Mouse (Mus musculus) thymus, postnatal 25 days (tissue): ENCODE data around the gene Stag3.

Experiments used
- DNase-seq: peaks from one replicate; pipeline ENCODE4 v3.0.0; 2022

Stag3 gene

DNA sequence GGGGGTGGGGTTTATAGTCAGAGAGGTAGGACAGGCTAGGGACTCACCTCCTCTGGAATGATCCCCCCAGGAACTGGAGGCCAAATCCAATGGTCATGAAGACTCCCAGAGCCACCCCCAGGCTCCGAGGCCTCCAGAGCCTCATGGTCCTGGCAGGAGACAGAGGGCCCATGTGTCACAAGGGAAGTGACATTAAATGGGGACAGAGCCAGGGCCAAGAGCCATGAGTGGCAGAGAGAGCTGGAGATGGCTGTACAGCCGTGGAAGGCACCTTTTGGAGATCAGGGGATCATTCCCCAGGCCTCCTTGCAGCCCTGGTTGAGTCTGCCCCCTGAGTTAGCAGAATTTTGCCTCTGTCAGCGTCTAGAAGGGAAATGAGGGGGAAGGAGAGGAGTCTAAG is 8.8 kb upstream of the Stag3 start:
- no peak for DNase-seq

DNA sequence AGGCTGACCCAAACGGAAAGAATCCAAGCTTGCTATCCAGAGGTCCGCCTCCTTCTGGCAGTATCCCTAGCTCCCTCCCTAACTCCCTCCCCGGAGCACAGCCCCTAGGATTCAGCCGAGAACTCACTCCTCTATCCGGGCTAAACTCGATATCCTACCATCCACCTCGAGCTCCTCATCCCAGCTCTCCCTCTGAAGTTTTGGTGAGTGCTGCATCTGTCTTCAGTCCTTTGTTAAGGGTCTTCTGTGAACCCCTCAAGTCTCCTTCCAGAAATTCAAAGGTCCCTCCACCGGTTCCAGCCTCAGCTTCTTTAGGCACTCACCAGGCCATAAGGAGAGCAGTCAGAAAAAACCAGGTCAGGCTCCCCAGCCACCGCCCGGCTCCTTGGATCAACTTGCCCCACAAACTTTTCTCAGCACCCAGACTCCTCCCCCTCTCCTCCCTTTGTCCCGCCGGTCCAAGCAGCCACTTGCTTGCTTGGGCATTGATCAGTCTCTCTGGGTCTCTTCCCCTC is 7.6 kb upstream of the Stag3 start, which contains the start of gene Gal3st4:
Gene Gal3st4, minus strand, starts transcription at position 432 of the 515 bp plus-strand sequence.
- no peak for DNase-seq

DNA sequence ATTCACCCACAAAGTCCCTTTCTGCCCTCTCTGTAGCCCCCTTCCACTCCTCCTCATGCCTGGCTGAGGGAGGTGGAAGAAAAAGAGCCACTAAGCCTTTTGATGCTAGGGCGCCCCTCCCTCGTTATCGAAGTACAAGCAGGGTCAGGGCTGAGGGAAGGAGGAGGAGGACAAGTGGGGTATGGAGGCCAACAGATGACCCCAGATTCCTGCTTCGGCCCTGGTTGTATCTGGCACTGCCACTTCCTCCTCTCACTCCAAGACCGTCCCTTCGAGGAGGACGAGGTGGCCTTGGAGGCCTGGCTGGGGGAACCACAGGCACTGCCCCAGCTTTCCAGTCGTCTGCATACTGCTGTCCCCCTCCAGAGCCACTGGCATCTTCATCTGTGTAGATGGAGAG is 5.9 kb upstream of the Stag3 start:
- DNase-seq = no peak

DNA sequence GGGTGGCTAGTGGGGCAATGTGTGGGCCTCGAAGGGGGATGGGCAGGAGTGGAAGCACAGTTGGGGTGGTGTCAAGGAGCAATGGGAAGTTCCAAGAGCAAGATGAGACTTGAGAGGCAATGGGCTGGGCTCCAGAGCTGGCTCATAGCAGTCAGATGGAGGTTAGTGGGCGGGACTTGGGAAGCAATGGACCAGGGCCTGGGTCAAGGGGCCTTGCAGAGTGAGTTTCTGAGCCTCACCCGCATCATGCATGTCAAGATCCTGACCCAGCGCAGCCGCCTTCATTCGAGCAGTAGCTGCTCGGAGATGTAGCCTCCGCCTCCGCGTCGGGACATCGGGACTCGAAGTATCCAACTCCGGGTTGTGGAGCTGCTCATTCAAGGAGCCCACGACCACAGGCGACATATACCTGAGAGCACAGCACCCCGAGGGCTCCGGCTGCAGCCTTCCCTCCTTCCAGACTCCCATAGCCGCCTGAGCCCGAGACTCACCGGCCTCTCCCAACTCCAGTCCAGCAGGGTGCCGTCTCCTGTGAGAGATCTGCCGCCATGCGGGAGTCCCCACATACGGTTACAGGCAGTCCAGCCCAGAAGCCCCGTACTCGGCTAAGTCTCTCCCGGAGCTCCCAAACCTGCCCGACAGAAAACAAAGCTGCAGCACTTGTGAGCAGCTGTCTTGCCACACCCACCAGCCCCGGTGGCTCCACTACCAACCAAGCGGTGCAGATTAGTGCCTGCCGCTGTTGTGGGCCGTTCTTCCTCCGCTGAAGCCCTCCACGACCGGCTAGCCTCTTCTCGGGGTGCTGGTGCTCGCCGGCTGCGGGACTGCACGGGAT is 4.6 kb upstream of the Stag3 start:
- no peak for DNase-seq

DNA sequence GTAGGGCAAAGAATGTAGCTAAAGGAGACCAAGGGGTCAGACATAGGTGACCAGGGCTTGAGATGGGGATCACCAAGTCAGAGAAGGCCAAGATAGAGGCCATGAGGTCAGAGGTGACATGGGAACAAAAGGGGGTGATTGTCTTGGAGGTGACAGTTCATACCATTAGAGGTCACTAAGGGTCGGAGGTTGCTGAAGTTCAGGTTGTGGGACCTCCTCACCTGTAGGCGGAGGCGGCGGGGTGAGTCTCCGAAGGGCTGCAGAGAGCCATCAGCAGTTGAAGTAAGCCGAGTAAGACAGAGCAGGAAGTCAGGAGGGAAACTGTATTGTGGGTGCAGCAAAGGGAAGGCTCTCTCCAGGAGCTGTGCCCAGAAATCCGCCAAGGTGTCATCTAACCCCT is 2.0 kb upstream of the Stag3 start:
- no peak for DNase-seq

DNA sequence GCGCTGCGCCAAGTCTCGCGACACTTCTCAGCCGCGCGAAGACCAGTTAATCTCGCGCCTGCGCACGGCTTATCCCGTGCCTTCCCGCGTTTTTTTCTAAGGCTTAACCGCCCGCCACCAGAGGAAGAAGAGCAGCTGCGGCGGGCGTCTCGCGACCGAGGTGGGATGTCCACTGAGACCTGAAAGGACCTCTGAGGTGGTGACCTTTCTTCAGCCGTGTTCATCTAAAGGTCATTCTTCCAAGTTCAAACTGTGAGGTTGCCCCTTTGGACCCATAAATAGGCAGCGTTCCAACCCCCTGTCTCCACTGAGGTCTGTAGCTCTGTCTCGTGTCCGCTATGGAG is 357 bp downstream of the Stag3 start:
- no peak for DNase-seq

DNA sequence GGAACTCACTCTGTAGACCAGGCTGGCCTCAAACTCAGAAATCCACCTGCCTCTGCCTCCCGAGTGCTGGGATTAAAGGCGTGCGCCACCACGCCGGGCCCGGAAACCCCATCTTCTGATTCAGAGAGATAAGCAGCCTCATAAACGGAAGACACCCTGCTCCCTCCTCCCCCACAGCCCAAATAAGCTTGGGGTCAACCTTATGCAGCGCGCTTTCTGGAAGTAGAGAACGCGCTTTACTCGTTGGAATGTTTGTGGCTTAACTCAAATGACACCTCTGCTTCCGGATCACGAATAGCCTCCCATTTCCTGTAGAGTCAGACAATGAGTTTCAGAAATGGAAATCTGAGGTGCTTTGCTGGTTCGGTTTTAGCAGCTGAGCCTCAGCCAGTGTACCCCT is 789 bp downstream of the Stag3 start:
- no peak for DNase-seq

DNA sequence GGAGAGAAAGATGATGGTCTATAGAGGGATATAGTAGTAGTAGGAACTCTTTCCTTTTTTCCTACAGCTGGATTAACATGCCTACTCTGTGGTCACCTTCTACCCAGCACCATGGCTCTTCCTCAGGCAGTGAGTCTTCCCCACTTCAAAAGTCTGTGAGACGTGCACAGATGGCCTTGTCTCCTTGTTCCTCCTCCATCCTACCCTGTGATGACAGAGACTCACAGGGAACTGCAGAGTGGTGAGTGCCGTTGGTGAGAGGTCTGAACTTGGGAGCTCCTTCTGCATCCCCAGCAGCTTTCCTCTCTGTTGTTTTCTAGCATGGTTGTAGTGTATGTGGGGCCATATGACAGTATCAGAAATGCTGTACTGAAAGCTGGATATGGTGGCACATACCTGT is 1.8 kb downstream of the Stag3 start:
- no peak for DNase-seq

DNA sequence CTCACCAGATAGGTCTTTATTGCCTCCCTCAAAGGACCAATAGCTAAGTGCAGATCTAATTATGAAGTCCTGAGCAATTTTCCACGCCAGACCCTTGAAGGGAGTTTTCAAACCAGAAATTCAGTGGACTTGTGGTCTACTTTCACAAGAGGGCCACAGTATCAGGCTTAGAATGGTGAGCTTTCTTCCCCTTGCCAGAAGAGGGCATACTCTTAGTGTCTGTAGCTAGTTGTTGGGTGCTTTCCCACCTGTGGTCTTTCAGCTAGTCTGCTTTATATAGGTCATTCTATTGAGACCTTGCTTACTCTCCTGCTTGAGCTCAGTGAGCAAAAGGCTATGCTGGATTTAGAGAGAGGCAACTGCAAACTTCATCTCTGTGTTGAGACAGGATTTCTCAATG is 3.5 kb downstream of the Stag3 start:
- DNase-seq = no peak

DNA sequence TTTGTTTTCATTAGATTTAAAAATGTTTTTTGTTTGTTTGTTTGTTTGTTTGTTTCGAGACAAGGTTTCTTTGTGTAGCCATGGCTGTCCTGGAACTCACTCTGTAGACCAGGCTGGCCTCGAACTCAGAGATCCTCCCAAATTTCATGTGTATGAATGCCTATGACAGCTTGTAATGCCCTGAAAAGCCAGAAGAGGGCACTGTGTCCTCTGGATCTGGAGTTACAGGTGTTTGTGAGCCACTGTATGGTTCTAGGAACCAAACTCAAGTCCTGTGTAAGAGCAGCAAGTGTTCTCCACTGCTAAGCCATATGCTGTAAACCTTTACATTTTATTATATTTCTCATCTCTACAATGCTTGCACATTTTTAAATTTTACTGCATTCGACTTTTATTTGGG is 7.8 kb downstream of the Stag3 start:
- DNase-seq = peak; percentile 35

DNA sequence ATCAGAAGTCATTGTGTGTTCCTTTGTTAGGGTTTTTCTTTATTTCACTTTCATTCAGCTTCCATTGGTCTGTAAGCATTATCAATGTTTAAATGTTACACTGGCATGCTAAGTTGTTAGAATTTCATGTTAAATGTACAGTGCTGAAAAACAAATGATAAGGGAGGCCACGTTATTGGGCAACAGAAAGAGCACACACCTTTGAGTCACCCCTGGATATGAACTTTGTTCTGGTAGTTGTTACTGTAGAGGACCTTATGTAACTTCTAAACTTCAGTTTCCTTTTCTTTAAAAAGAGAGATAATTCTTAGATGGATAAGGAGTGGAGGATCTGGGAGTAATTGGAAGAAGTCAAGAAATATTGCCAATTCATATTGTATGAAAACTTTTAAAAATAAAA is 11.6 kb downstream of the Stag3 start:
- no peak for DNase-seq

DNA sequence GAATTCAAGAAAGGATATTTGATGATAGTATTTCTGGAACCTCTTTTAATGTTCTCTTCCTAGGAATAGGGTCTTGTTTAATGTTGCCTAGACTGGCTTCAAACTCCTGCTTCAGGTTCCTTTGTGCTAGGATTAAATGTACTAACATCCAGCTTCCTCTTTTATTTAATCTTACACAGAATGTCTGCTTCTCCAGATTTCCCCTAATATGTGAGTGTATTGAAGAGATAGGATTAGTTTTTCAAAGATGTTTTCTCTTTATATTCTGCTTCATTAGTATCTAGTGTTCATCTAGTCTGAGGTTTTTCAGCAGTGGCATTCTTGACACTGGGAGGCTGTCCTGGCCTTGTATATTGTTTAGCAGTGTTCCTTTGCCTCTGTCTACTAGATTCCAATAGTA is 14.1 kb downstream of the Stag3 start:
- DNase-seq = no peak

DNA sequence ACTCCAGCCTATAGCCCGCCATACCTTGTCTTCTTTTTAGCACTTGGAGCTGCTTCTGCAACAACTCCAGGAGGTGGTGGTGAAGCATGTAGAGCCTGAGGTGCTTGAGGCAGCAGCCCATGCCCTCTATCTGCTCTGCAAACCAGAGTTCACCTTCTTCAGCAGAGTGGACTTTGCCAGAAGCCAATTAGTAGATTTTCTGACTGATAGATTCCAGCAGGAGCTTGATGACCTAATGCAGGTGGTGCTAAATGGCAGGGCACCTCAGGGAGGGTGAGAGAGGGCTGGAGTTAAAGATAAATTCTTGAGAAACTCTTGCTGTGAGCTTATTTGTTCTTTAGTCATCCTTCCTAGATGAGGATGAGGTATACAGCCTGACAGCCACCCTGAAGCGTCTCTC is 19.6 kb downstream of the Stag3 start:
- no peak for DNase-seq

DNA sequence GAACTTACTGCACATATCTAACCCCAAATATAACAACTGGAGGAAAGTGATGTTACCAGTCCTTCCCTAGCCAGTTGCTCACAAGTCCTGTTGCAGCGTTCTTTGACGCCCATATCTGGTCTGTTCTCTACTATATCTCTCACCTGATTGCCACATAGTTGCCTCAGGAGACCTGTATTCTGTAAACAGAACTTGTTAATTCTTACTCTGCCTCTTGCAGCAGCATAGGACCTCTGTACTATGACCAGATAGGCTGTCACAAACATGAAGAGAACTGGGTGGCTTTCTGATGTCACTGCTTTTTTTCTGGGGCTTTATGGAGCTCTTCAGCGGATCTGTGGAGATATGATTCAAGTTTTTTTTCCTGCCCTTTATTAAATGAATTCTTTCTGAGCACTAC is 32.8 kb downstream of the Stag3 start:
- DNase-seq = no peak

DNA sequence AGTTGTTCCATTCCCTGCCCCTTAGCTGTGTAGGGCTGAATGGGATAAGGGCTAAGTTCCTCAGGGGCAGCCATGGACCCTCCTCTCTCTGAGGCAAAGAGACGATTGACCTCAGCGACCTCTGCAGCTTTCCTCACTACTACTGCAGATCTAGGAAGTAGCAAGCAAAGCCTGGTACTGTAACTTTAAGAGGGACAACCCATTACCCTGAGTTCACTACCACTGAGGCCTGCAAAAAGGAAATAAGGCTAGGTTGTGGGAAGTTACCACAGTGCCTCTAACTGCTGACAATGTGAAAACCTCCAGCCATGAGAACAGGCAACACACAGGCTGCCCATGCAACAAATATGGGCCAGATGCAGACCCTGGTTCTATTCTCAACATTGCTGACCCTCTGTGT is 61.6 kb downstream of the Stag3 start, which contains the start of gene Pvrig:
Gene Pvrig, plus strand, starts transcription at position 301 of the 400 bp plus-strand sequence.
- no peak for DNase-seq

DNA sequence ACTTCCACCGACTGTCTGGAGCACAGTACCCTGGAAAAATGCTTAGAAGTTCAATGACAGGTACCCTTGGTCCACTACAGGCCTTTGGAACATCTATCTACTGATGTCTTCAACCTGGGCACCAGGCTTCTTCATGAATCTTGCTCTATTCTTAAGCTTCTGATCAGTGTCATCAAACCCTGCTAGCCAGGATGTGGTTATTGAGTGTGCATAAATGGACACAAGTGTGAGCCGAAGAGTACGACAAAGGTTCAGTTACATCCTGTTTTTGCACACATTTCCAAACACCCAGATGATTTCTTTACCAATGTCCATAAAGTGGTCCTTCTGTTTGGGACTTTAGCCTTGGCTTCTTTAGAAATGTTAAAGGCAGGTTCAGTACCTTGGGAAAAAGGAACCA is 63.2 kb downstream of the Stag3 start:
- DNase-seq = no peak
